Comparison of ENCODE assay signal across 12 mouse cellular contexts in genomic region chr16:4659326-4659725, GRCm38 (mm10). TPM values are rescaled to one million over a fixed set of nuclear protein-coding genes. Genes with fewer than 3 reads are reported as not detected.
DNase-seq lines count a peak whose midpoint lies in the region; ATAC-seq and TF ChIP-seq lines count a peak whose summit lies in the region.
"Had no signal": no experiment of that assay in that cellular context is flagged by ENCODE, and none has a peak within 500 bp of the region (broad histone marks: within the 10 kb centered on the region; RNA-seq: fewer than 3 reads in every experiment).

No protein-coding gene starts in this region.

- no peaks in the 10 kb centered on the region for H3K27me3 ChIP-seq in hindbrain, embryonic 12.5 days
- no peaks in the 10 kb centered on the region for H3K27me3 ChIP-seq in hindbrain, postnatal 0 days (ENCODE audit: insufficient read depth, low read length)
- no peaks in the 10 kb centered on the region for H3K27me3 ChIP-seq in midbrain, embryonic 14.5 days (ENCODE audit: control insufficient read depth, insufficient read depth, low read length)
- no peaks in the 10 kb centered on the region for H3K27me3 ChIP-seq in midbrain, embryonic 13.5 days
- no peaks in the 10 kb centered on the region for H3K27me3 ChIP-seq in stomach, embryonic 15.5 days (replicated peaks)

- H3K9me3 ChIP-seq in hindbrain, embryonic 12.5 days (replicated peaks) = no peaks in the 10 kb centered on the region
- H3K9me3 ChIP-seq in hindbrain, postnatal 0 days (ENCODE audit: low read length) = no peaks in the 10 kb centered on the region
- H3K9me3 ChIP-seq in midbrain, embryonic 14.5 days (ENCODE audit: control insufficient read depth, low read length) = no peaks in the 10 kb centered on the region
- H3K9me3 ChIP-seq in midbrain, embryonic 13.5 days = no peaks in the 10 kb centered on the region
- no peaks in the 10 kb centered on the region for H3K9me3 ChIP-seq in stomach, embryonic 15.5 days

- no peak for TF ChIP-seq POLR2A in embryonic fibroblast, embryonic 13.5 days (IDR thresholded peaks at IDR 0.05; ENCODE audit: low read depth, low read length)

- no peak for DNase-seq in hindbrain, postnatal 0 days (ENCODE audit: low spot score)
- no peak for DNase-seq in midbrain, embryonic 14.5 days
- DNase-seq in frontal cortex, adult 2 months (ENCODE audit: extremely low spot score in 1 of 2, low spot score in 1 of 2) = no peak
- DNase-seq: adrenal gland, postnatal 10 days; cerebellum, adult 9-10 months; right cerebral cortex, postnatal 14 days; thymus, postnatal 4 days had no signal

- peaks cover 19% of the 10 kb centered on the region for H3K4me1 ChIP-seq in hindbrain, embryonic 12.5 days
- no peaks in the 10 kb centered on the region; the same call in 1 of the 2 replicates for H3K4me1 ChIP-seq in hindbrain, postnatal 0 days (ENCODE audit: insufficient read depth, low read length)
- H3K4me1 ChIP-seq in midbrain, embryonic 14.5 days (ENCODE audit: control insufficient read depth, insufficient read depth, low read length) = peaks cover 20% of the 10 kb centered on the region
- peaks cover 32% of the 10 kb centered on the region for H3K4me1 ChIP-seq in midbrain, embryonic 13.5 days (replicated peaks)
- H3K4me1 ChIP-seq in embryonic fibroblast, embryonic 13.5 days (ENCODE audit: control insufficient read depth, insufficient read depth, low read length) = peaks cover 13% of the 10 kb centered on the region; the same call in 1 of the 2 replicates
- H3K4me1 ChIP-seq in stomach, embryonic 15.5 days = peaks cover 27% of the 10 kb centered on the region

- ATAC-seq in hindbrain, embryonic 12.5 days (ENCODE audit: low FRiP score) = no peak
- ATAC-seq in hindbrain, postnatal 0 days = no peak
- no peak for ATAC-seq in midbrain, embryonic 14.5 days (ENCODE audit: low FRiP score, low TSS enrichment)
- no peak for ATAC-seq in midbrain, embryonic 13.5 days
- ATAC-seq in stomach, embryonic 15.5 days (ENCODE audit: insufficient read depth, low FRiP score, low read depth) = no peak

- H3K36me3 ChIP-seq in hindbrain, embryonic 12.5 days = peaks cover 31% of the 10 kb centered on the region
- H3K36me3 ChIP-seq in hindbrain, postnatal 0 days (ENCODE audit: insufficient read depth, low read length) = peaks cover 7% of the 10 kb centered on the region; the same call in 1 of the 2 replicates
- H3K36me3 ChIP-seq in midbrain, embryonic 14.5 days (ENCODE audit: control insufficient read depth, insufficient read depth, low read length) = peaks cover 22% of the 10 kb centered on the region
- peaks cover 27% of the 10 kb centered on the region for H3K36me3 ChIP-seq in midbrain, embryonic 13.5 days
- H3K36me3 ChIP-seq in stomach, embryonic 15.5 days = peaks cover 4% of the 10 kb centered on the region; the same call in 1 of the 2 replicates

- no peak overlapping the region for H3K9ac ChIP-seq in hindbrain, embryonic 12.5 days
- no peak overlapping the region for H3K9ac ChIP-seq in hindbrain, postnatal 0 days (replicated peaks; ENCODE audit: low read length)
- peak overlapping the region; percentile 31; the same call in 1 of the 2 replicates for H3K9ac ChIP-seq in midbrain, embryonic 14.5 days (replicated peaks; ENCODE audit: low read length)
- no peak overlapping the region; the same call in 1 of the 2 replicates for H3K9ac ChIP-seq in midbrain, embryonic 13.5 days (replicated peaks)
- H3K9ac ChIP-seq in stomach, embryonic 15.5 days = no peak overlapping the region
- H3K9ac ChIP-seq: liver, embryonic 14.5 days had no signal

- no peak for TF ChIP-seq CTCF in hindbrain, postnatal 0 days (IDR thresholded peaks at IDR 0.05; ENCODE audit: low read depth)
- no peak for TF ChIP-seq CTCF in embryonic fibroblast, embryonic 13.5 days (IDR thresholded peaks at IDR 0.05; ENCODE audit: borderline replicate concordance, insufficient read depth, low read length)

- no peak overlapping the region for H3K4me3 ChIP-seq in hindbrain, embryonic 12.5 days
- H3K4me3 ChIP-seq in hindbrain, postnatal 0 days (ENCODE audit: low read length) = no peak overlapping the region
- no peak overlapping the region for H3K4me3 ChIP-seq in midbrain, embryonic 14.5 days (replicated peaks; ENCODE audit: low read depth, low read length)
- no peak overlapping the region for H3K4me3 ChIP-seq in midbrain, embryonic 13.5 days (replicated peaks)
- H3K4me3 ChIP-seq in embryonic fibroblast, embryonic 13.5 days (ENCODE audit: insufficient read depth, low read length) = no peak overlapping the region
- H3K4me3 ChIP-seq in stomach, embryonic 15.5 days (replicated peaks) = no peak overlapping the region

- peak overlapping the region; percentile 70 for H3K27ac ChIP-seq in hindbrain, embryonic 12.5 days
- no peak overlapping the region for H3K27ac ChIP-seq in hindbrain, postnatal 0 days
- H3K27ac ChIP-seq in midbrain, embryonic 14.5 days (replicated peaks; ENCODE audit: low read depth, low read length) = no peak overlapping the region
- no peak overlapping the region for H3K27ac ChIP-seq in midbrain, embryonic 13.5 days
- H3K27ac ChIP-seq in embryonic fibroblast, embryonic 13.5 days (ENCODE audit: insufficient read depth, low read length) = peak overlapping the region; percentile 96
- H3K27ac ChIP-seq in stomach, embryonic 15.5 days = peak overlapping the region; percentile 68
- H3K27ac ChIP-seq: liver, embryonic 14.5 days had no signal

- 26% methylated on average over 2 of the region's 2 CpGs for WGBS in hindbrain, embryonic 12.5 days
- WGBS in hindbrain, postnatal 0 days = 28% methylated on average over 2 of the region's 2 CpGs
- 13% methylated on average over 2 of the region's 2 CpGs for whole genome bisulfite sequencing in midbrain, embryonic 14.5 days
- 14% methylated on average over 2 of the region's 2 CpGs for WGBS in midbrain, embryonic 13.5 days
- 46% methylated on average over 2 of the region's 2 CpGs for WGBS in stomach, embryonic 15.5 days

- peak overlapping the region; percentile 4; the same call in 1 of the 2 replicates for H3K4me2 ChIP-seq in hindbrain, embryonic 12.5 days (replicated peaks)
- H3K4me2 ChIP-seq in hindbrain, postnatal 0 days (ENCODE audit: low read depth, low read length) = no peak overlapping the region
- H3K4me2 ChIP-seq in midbrain, embryonic 14.5 days (ENCODE audit: low read length) = no peak overlapping the region
- no peak overlapping the region for H3K4me2 ChIP-seq in midbrain, embryonic 13.5 days (replicated peaks)
- 0 out of 2 replicates have a peak overlapping the region, but pooled peaks have one; percentile 23 for H3K4me2 ChIP-seq in stomach, embryonic 15.5 days

RNA-seq across cellular contexts. Expression of gene Dnaja3, which starts 19.5 kb away (rescaled TPM):
- polyA plus RNA-seq in hindbrain, embryonic 12.5 days (2016; fragmentation: Nextera tagmentation; extraction: Ambion mirVana) = 56.2 and 56.9 TPM in 2 replicates
- total RNA-seq in hindbrain, postnatal 0 days (2014; rRNA removed) = 49.6 and 50.6 TPM in 2 replicates
- 52.9 and 54.3 TPM in 2 replicates for polyA plus RNA-seq in hindbrain, postnatal 0 days (2015; fragmentation: Nextera tagmentation; extraction: Ambion mirVana)
- 44.8 and 55.0 TPM in 2 replicates for polyA plus RNA-seq in midbrain, embryonic 14.5 days (2014; fragmentation: Nextera tagmentation; extraction: Ambion mirVana)
- polyA plus RNA-seq in midbrain, embryonic 13.5 days (2015; fragmentation: Nextera tagmentation; extraction: Ambion mirVana) = 50.5 and 54.3 TPM in 2 replicates
- 39.7 and 47.6 TPM in 2 replicates for polyA plus RNA-seq in embryonic fibroblast, embryonic 13.5 days (2011; ENCODE audit: insufficient read length, low read depth, missing spikeins)
- 68.4 and 77.6 TPM in 2 replicates for polyA plus RNA-seq in stomach, embryonic 15.5 days (2015; fragmentation: Nextera tagmentation; extraction: Ambion mirVana)
- 51.2 and 51.9 TPM in 2 replicates for polyA plus RNA-seq in frontal cortex, adult 2 months (2012; rRNA removed)

RNA-seq across cellular contexts. Expression of gene Vasn, which starts 19.6 kb away (rescaled TPM):
- polyA plus RNA-seq in hindbrain, embryonic 12.5 days (2016; fragmentation: Nextera tagmentation; extraction: Ambion mirVana) = 16.3 and 18.0 TPM in 2 replicates
- total RNA-seq in hindbrain, postnatal 0 days (2014; rRNA removed) = 18.4 and 18.8 TPM in 2 replicates
- polyA plus RNA-seq in hindbrain, postnatal 0 days (2015; fragmentation: Nextera tagmentation; extraction: Ambion mirVana) = 6.1 and 7.3 TPM in 2 replicates
- 3.4 and 3.9 TPM in 2 replicates for polyA plus RNA-seq in midbrain, embryonic 14.5 days (2014; fragmentation: Nextera tagmentation; extraction: Ambion mirVana)
- 3.2 and 4.6 TPM in 2 replicates for polyA plus RNA-seq in midbrain, embryonic 13.5 days (2015; fragmentation: Nextera tagmentation; extraction: Ambion mirVana)
- polyA plus RNA-seq in embryonic fibroblast, embryonic 13.5 days (2011; ENCODE audit: insufficient read length, low read depth, missing spikeins) = 72.1 and 79.5 TPM in 2 replicates
- polyA plus RNA-seq in stomach, embryonic 15.5 days (2015; fragmentation: Nextera tagmentation; extraction: Ambion mirVana) = 17.2 and 17.3 TPM in 2 replicates
- 5.9 and 6.9 TPM in 2 replicates for polyA plus RNA-seq in frontal cortex, adult 2 months (2012; rRNA removed)

RNA-seq across cellular contexts. Expression of gene Coro7, which starts 20.3 kb away (rescaled TPM):
- polyA plus RNA-seq in hindbrain, embryonic 12.5 days (2016; fragmentation: Nextera tagmentation; extraction: Ambion mirVana) = 22.8 and 24.3 TPM in 2 replicates
- total RNA-seq in hindbrain, postnatal 0 days (2014; rRNA removed) = 41.4 and 43.3 TPM in 2 replicates
- polyA plus RNA-seq in hindbrain, postnatal 0 days (2015; fragmentation: Nextera tagmentation; extraction: Ambion mirVana) = 29.1 and 30.2 TPM in 2 replicates
- 23.3 and 25.7 TPM in 2 replicates for polyA plus RNA-seq in midbrain, embryonic 14.5 days (2014; fragmentation: Nextera tagmentation; extraction: Ambion mirVana)
- 25.1 and 26.5 TPM in 2 replicates for polyA plus RNA-seq in midbrain, embryonic 13.5 days (2015; fragmentation: Nextera tagmentation; extraction: Ambion mirVana)
- 17.7 and 23.3 TPM in 2 replicates for polyA plus RNA-seq in embryonic fibroblast, embryonic 13.5 days (2011; ENCODE audit: insufficient read length, low read depth, missing spikeins)
- polyA plus RNA-seq in stomach, embryonic 15.5 days (2015; fragmentation: Nextera tagmentation; extraction: Ambion mirVana) = 16.3 and 20.8 TPM in 2 replicates
- 100 and 112 TPM in 2 replicates for polyA plus RNA-seq in frontal cortex, adult 2 months (2012; rRNA removed)

RNA-seq across cellular contexts. Expression of gene Pam16, which starts 34.5 kb away (rescaled TPM):
- 112 and 119 TPM in 2 replicates for polyA plus RNA-seq in hindbrain, embryonic 12.5 days (2016; fragmentation: Nextera tagmentation; extraction: Ambion mirVana)
- total RNA-seq in hindbrain, postnatal 0 days (2014; rRNA removed) = 25.4 and 88.3 TPM in 2 replicates
- 135 and 140 TPM in 2 replicates for polyA plus RNA-seq in hindbrain, postnatal 0 days (2015; fragmentation: Nextera tagmentation; extraction: Ambion mirVana)
- polyA plus RNA-seq in midbrain, embryonic 14.5 days (2014; fragmentation: Nextera tagmentation; extraction: Ambion mirVana) = 171 and 207 TPM in 2 replicates
- 153 and 155 TPM in 2 replicates for polyA plus RNA-seq in midbrain, embryonic 13.5 days (2015; fragmentation: Nextera tagmentation; extraction: Ambion mirVana)
- polyA plus RNA-seq in embryonic fibroblast, embryonic 13.5 days (2011; ENCODE audit: insufficient read length, low read depth, missing spikeins) = 30.5 and 33.1 TPM in 2 replicates
- polyA plus RNA-seq in stomach, embryonic 15.5 days (2015; fragmentation: Nextera tagmentation; extraction: Ambion mirVana) = 46.5 and 75.7 TPM in 2 replicates
- polyA plus RNA-seq in frontal cortex, adult 2 months (2012; rRNA removed) = 95.5 and 119 TPM in 2 replicates

RNA-seq across cellular contexts. Expression of gene Nmral1, which starts 59.8 kb away (rescaled TPM):
- 89.8 and 102 TPM in 2 replicates for polyA plus RNA-seq in hindbrain, embryonic 12.5 days (2016; fragmentation: Nextera tagmentation; extraction: Ambion mirVana)
- 30.7 and 31.8 TPM in 2 replicates for total RNA-seq in hindbrain, postnatal 0 days (2014; rRNA removed)
- 33.1 and 35.4 TPM in 2 replicates for polyA plus RNA-seq in hindbrain, postnatal 0 days (2015; fragmentation: Nextera tagmentation; extraction: Ambion mirVana)
- polyA plus RNA-seq in midbrain, embryonic 14.5 days (2014; fragmentation: Nextera tagmentation; extraction: Ambion mirVana) = 80.9 and 91.4 TPM in 2 replicates
- polyA plus RNA-seq in midbrain, embryonic 13.5 days (2015; fragmentation: Nextera tagmentation; extraction: Ambion mirVana) = 102 and 104 TPM in 2 replicates
- polyA plus RNA-seq in embryonic fibroblast, embryonic 13.5 days (2011; ENCODE audit: insufficient read length, low read depth, missing spikeins) = 9.7 and 14.8 TPM in 2 replicates
- polyA plus RNA-seq in stomach, embryonic 15.5 days (2015; fragmentation: Nextera tagmentation; extraction: Ambion mirVana) = 52.6 and 63.4 TPM in 2 replicates
- polyA plus RNA-seq in frontal cortex, adult 2 months (2012; rRNA removed) = 18.5 and 22.1 TPM in 2 replicates

Comparison
In these comparisons a context has a peak if more than half of its experiments do, and no peak if none do; other contexts are left out.
1. H3K27ac ChIP-seq: peak in hindbrain, embryonic 12.5 days (single experiment), embryonic fibroblast, embryonic 13.5 days (single experiment) and stomach, embryonic 15.5 days (single experiment); none in hindbrain, postnatal 0 days (single experiment), midbrain, embryonic 14.5 days (single experiment) and midbrain, embryonic 13.5 days (single experiment).
2. H3K4me2 ChIP-seq: peak in hindbrain, embryonic 12.5 days (single experiment) and stomach, embryonic 15.5 days (single experiment); none in hindbrain, postnatal 0 days (single experiment), midbrain, embryonic 14.5 days (single experiment) and midbrain, embryonic 13.5 days (single experiment).